In genomic region chr5:88643491-88643890, GRCm38 (mm10) we compare ENCODE assay signal across 19 mouse cellular contexts. TPM values are rescaled to one million over a fixed set of nuclear protein-coding genes. Genes with fewer than 3 reads are reported as not detected.
A peak's percentile ranks its signal among the peaks of the same experiment; 100 is the strongest.
DNase-seq lines count a peak whose midpoint lies in the region; ATAC-seq and TF ChIP-seq lines count a peak whose summit lies in the region.
"Had no signal": no experiment of that assay in that cellular context is flagged by ENCODE, and none has a peak within 500 bp of the region (broad histone marks: within the 10 kb centered on the region; RNA-seq: fewer than 3 reads in every experiment).

No protein-coding gene starts in this region.

- ATAC-seq in cerebellum, adult (ENCODE audit: insufficient number of reproducible peaks, low FRiP score, low TSS enrichment): no peak
- ATAC-seq: CD4-positive, CD25-positive, alpha-beta regulatory T cell, adult 4 months; forebrain, postnatal 0 days; lung, postnatal 0 days had no signal

- H3K4me3 ChIP-seq in gastrocnemius, adult 2 months: no peak overlapping the region
- H3K4me3 ChIP-seq in left cerebral cortex, adult 2 months: no peak overlapping the region
- H3K4me3 ChIP-seq: erythroblast, embryonic 14.5 days; heart, embryonic 13.5 days; midbrain, embryonic 12.5 days; stomach, embryonic 15.5 days had no signal

- intact Hi-C loops in gastrocnemius, adult 2 months (cut with DNase I): no loop called here
- intact Hi-C loops in left cerebral cortex, adult 2 months (cut with DNase I): no loop called here

- no peak overlapping the region for H3K27ac ChIP-seq in gastrocnemius, adult 2 months
- H3K27ac ChIP-seq in left cerebral cortex, adult 2 months: no peak overlapping the region
- H3K27ac ChIP-seq: heart, embryonic 13.5 days; hindbrain, embryonic 14.5 days; midbrain, embryonic 12.5 days; stomach, embryonic 15.5 days had no signal

- TF ChIP-seq CTCF in gastrocnemius, adult 2 months (IDR thresholded peaks at IDR 0.05): no peak
- no peak for TF ChIP-seq CTCF in left cerebral cortex, adult 2 months (IDR thresholded peaks at IDR 0.05)

- peak; percentile 16 to 57 for DNase-seq in kidney, postnatal 36 days
- no peak for DNase-seq in kidney, adult 11 months
- DNase-seq in adrenal gland, adult 8-10 months: peak; percentile 84
- peak; percentile 74 for DNase-seq in gastrocnemius, adult 2 months
- peak; percentile 61 for DNase-seq in skeletal muscle tissue, adult 2 months (ENCODE audit: low read depth, low spot score)
- no peak for DNase-seq in left cerebral cortex, adult 2 months (ENCODE audit: extremely low spot score in 1 of 2, low spot score in 2 of 2)
- DNase-seq: cerebellum, postnatal 10 days; forebrain, postnatal 0 days; kidney, adult 18-20 months; right cerebral cortex, postnatal 4 days; thymus, postnatal 4 days had no signal

RNA-seq across cellular contexts. Expression of gene Grsf1, which starts 32.5 kb away (rescaled TPM):
- total RNA-seq in adrenal gland, adult 8-10 months (2022): 100 to 1,000 TPM; 121 to 154 (median 133) TPM
- total RNA-seq in gastrocnemius, adult 2 months (2021): 100 to 1,000 TPM; 125 to 167 TPM
- 100 to 1,000 TPM in 1 of 2 experiments, 10 to 100 TPM in 1; 92.2 to 107 TPM for total RNA-seq in left cerebral cortex, adult 2 months (2021)

Comparison
In these comparisons a context has a peak if more than half of its experiments do, and no peak if none do; other contexts are left out.
1. DNase-seq: peak in kidney, postnatal 36 days (2 of 2), adrenal gland, adult 8-10 months (single experiment), gastrocnemius, adult 2 months (single experiment) and skeletal muscle tissue, adult 2 months (single experiment); none in kidney, adult 11 months (single experiment) and left cerebral cortex, adult 2 months (0 of 2).